Mouse (Mus musculus) skeletal muscle tissue, adult 2 months (tissue): ENCODE measurements around the gene Cfap73.

Source experiments
- DNase-seq: peaks from one replicate; pipeline ENCODE4 v3.0.0-alpha.2; 2012; ENCODE audit warnings: low read depth, low spot score

The Cfap73 gene

DNA sequence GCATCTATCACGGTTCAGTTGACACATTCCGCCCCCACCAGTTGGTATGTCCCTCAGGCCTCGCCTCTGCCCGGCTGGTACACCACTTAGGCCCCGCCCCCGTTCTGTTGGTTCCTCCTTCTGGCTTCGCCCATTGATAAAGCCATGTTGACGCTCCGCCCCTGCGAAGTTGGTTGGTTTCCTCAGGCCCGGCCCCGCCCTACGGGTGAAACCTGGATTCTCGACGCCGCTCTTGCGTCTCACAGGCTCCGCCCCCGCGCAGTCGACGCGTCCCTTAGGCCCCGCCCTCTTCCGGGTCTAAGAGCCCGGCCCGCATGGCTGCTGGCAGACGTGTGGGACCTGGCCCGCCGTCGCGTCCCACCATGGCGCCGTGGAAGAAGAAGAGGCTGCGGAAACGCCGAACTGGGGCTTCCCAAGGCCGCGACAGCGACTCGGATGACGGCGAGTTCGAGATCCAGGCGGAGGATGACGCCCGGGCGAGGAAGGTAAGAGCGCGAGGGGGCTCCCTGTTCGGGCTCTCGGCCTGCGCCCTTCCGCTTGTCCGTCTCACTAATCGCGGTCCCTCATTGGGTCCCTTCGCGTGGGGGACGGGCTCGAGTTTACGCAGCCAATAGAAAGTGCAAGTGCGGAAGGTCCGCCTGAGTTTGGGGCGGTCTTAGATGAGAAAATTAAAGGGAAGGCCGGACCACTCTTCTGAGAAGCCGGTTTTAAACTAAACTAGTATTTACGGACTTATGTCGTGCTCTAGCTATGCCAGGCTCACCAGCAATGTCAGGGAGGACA is 21.0 kb downstream of the Cfap73 start:
- peak; percentile 99 for DNase-seq

DNA sequence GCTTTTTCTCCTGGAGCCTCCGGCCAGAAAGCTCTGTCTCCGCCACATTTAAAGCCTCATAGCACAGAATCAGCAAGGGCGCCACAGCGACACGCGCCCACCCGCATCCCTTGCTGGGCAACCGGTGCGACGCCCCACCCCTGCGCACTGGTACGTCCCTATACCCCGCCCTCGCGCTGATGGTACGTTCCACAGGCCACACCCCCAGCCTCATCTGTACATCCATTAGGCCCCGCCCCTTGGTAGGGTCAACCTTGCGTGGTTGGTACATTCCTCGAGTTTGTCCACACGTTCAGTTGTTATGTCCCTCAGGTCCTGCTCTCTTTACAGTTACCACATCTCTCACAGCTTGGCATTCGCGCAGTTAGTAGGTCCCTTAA is 21.6 kb downstream of the Cfap73 start, which contains the start of the genes Rita1 and Ddx54:
Rita1 (minus strand) TSS at position 148 of the 380 bp plus-strand sequence.
Ddx54 (plus strand) TSS at position 298 of the 380 bp plus-strand sequence.
- no peak for DNase-seq

DNA sequence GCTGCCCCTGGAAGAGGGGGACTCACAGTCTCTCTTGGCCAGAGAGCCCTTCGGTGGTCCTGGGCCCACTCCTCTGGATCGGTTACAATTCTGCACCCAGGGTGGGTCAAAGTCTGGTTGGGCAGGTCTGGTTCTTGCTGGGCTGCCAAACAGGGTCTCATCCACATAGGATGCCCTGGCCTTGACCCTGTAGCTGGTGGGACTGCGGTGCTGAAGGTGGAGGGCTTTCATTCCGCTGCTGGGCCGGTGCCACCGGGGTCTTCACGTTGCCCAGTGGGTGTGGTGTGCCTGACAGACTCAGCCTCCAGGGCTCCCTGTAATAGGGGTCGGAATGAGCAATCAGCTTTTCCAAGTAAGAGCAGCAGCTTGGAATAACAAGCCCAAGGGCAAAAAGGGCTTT is 22.6 kb downstream of the Cfap73 start:
- no peak for DNase-seq

DNA sequence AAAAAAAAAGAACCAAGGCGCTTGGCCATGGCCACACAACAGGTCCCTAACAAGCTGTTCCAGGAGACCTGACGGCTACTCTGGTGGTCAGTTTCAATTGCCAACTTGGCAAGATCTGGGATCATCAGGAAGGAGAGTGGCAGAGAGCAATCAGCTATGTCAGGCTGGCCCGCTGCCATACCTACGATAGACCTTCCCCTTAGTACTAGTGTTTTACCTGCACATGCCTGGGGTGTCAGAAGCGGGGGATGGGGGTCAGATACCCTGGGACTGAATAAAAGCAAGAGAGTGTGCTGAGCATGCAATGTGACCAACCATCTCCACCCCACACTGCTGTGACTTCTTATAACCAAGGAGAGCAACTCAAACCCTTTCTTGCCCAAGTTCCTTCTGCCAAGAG is 23.1 kb downstream of the Cfap73 start:
- DNase-seq, result no peak

DNA sequence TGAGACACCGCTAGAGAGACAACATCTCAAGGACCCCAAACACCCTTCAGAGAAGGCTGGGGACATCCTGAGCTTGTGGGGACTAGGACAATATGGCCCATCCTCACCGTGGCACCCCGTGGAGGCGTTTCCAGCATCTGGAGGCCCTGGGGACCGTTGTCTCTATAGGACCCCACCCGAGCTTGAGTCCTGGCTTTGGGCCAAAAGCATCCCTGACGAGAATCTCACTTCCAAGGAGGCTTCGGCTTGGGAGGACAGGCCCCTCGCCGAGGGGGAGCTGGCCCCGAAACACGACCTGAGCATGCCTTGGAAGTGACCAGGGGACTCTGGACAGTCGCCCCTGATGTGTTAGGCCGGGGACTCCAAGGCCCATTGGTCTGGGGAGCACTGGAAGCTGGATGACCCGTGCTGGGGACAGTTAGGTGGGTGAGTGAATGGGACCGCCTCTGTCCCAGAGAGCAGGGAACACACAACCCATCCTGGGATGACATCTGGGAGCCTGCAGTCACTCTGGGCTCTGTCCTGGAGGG is 24.7 kb downstream of the Cfap73 start:
- no peak for DNase-seq

DNA sequence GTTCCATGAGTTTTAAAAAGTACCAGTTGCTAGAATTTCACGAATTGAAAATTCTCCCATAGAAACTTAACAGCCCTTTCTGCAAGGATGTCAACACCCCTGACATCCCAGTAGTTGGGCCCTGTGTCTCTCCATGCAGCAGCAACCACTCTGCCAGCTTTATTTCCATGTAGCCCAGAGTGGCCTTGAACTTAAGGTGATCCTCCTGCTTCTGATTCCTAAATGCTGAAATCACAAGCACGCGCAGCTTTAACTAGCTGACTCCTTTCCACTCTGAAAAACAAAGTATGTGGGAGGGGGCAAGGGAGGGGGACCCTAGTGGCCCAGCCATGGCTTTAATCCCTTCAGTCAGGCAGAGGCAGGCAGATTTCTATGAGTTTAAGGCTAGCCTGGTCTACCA is 26.7 kb downstream of the Cfap73 start:
- DNase-seq, result no peak

DNA sequence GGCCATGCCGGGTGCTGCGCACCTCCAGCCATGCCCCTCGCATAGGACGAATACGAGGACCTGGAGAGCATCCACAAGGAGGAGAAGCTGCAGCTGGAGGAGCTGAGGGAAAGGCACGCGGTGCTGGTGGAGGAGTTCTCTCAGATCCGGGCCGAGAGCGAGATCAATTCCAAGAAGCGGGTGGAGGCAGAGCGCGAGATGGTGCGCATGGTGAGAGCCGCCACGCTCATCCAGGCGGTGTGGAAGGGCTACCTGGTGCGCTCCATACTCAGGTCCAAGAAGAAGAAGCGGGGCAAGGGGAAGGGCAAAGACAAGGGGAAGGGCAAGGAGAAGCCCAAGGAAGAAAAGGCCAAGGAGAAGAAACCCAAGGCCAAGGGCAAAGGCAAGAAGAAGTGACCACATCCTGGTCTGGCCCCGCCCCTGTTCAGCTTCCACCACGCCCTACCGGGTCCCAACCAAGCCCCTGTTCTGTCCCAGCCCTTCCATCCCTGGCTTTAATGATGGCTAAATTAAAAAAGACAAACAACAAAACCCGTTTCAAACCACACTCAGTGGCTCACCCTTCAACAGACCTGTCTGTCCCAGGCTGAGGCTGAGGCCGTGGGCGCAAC is 27.3 kb downstream of the Cfap73 start:
- no peak for DNase-seq

DNA sequence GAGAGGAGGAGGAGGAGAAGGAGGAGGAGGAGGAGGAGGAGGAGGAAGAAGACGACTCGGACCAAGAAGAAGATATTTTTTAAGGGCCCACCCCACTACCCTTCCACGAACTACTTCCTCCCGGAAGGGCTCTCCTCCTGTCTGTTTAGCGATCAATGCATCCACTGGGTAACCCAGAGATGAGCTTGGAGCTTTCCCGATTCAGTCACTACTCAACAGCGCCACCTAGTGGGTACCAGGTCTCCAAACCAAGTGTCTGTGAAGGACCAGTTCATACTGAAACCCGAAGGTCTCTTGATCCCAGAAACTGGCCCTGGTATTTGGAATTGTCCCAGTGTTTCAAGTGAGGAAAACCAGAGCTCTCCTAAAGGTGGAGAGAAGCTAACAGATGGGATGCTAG is 28.3 kb downstream of the Cfap73 start:
- peak; percentile 91 for DNase-seq

DNA sequence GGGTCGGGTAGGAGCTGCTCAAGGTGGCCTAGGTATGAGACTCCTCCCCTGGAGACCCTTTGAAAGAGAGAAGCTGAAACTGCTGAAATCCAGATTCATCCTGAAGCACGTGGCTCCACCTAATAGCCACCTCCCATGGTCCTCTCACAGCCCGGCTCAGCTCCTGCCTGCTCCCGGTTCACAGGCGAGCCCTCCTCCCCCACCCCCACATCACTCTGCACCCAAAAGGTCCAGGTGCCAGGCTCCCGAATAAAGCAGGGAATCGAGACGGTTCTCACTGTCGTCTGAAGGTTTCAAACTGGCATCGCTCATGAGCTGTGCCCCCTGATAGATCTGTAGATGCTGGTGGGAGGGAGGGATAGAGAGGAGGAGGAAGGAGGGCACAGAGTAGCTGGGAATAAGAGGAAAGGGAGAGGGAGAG is 28.8 kb downstream of the Cfap73 start:
- DNase-seq, result no peak

DNA sequence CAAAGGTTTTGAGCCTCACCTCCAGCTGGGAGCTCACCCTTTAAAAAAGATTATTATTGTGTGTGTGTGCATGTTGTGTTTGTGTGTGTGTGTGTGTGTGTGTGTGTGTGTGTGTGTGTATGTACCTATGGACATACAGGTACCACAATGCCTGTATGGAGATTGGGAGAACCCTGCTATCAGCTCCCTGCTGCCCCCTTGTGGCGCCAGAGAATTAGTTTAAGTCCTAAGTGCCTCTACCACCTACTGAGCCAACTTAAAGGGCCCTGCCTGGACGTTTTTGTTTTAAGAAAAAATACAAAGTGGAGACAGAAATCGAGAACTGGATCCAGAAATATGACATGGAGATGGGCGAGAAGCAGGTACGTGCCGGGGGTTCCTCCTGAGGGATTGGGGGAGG is 29.2 kb downstream of the Cfap73 start:
- peak; percentile 72 for DNase-seq

DNA sequence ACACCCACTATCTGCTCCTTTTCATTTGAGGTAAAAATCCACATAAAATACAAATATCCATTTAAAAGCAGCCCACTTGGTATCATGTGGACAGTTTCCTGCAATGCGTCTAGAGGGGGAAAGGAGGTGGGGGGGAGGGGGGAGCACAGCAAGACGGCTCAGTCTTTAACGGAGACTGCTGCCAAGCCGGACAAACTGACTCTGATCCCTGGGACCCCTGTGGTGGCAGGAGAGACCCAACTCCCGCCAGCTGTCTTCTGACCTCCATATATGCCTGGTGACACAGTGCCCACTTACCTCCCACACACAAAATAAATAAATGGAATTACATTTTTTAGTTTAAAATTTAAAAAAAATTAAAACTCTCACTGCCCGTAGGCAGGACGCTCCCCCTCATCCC is 30.5 kb downstream of the Cfap73 start:
- DNase-seq, result no peak

DNA sequence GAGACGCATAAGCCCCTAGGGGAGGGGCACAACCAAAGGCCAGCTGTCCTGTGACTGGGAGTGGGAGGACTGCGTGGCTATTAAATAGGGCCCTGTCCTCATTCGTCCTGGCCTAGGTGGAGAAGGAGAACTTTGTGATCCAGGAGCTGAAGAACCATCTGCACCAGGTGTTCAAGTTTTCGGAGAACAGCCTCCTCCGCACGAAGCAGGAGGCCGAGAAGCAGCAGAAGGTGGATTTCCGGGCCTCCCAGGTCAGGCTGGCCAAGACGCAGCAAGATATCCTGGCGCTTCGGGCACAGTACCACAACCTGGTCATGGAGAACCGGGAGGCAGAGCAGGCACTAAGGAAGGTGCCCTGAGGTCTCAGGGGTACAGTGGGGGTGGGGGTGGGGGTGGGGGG is 31.8 kb downstream of the Cfap73 start:
- DNase-seq, result no peak

DNA sequence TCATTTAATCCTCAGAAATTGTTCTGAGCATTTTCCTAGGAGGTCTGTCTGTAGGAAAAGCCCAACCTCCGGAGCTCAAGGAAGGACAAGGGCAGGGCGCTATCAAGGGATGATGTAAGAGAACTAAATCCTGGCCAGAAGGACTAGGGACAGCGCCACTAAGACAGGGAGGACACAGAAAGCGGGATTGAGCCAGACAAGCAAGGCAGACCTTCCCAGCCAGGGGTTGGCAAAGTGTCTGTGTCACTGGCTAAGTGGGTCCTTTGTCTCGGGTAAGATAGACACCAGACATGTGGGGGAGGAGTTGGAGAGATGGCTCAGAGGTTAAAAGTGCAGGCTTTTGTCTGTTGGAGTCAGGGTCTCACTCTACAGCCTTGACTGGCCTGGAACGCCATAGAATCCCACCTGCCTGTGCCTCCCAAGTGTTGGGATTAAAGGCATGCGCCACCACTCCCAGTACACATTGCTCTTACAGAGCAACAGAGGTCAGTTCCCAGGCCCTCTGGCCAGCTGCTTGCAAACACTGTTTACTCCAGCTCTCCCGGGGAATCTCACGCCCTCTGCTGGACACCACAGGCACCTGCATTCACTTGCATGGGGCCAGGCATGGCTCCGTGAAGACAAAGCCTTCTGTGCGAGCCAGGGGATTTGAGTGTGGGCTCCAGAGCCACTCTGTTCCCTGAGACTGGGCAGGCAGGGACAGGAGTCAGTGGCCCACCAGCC is 32.9 kb downstream of the Cfap73 start:
- DNase-seq, result no peak

DNA sequence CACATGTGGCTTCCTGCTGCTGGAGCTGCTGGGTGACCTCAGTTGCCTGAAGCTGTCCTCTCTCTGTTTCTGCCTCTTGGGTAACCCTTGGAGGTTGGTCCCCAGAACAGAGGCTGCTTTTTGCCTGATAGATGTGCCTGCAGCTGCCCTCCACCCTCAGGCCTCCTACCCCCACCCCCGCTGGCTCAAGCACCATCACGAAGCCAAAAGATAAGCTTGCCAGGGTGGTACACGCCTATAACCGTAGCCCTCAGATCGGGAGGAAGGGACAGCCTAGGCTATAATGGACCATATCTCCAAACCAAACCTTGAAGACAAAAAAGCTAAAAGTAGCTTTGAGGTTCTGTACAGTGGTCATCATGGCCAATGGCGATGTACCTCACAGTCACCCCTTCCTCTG is 34.4 kb downstream of the Cfap73 start:
- DNase-seq, result no peak

DNA sequence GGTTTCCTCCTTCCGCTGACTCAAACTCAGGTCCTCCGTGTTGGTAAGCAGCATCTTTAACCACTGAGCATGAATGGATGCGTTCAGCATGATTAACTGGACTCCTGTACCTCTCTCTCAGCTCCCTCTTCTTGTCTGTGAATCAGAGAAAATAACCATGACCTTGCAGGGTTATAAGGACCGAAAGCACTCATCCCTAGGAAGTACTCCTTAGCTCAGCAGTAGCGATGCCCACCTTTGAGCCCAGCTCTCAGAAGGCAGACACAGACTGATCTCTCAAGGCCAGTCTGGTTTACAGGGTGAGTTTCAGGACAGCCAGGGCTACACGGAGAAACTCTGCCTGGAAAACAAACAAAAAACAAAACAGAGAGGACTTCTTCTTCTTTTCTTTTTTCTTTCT is 39.5 kb downstream of the Cfap73 start:
- no peak for DNase-seq

DNA sequence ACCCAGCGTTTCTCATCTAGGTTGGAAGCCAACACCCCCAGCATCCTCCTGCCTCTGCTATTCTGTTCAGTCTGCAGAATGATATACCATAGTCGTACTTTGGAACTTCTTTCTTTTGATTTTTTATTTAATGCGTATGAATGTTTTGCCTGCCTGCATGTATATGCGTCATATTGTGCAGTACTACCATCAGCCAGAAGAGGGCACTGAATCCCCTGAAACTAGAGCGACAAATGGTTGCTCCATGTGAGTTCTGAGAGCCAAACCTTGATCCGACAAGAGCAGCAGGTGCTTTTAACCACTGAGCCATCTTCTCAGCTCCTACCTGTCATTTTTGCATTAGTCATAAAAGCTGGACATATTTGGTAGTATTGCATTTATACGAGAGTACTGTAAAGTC is 41.9 kb downstream of the Cfap73 start:
- DNase-seq, result no peak

DNA sequence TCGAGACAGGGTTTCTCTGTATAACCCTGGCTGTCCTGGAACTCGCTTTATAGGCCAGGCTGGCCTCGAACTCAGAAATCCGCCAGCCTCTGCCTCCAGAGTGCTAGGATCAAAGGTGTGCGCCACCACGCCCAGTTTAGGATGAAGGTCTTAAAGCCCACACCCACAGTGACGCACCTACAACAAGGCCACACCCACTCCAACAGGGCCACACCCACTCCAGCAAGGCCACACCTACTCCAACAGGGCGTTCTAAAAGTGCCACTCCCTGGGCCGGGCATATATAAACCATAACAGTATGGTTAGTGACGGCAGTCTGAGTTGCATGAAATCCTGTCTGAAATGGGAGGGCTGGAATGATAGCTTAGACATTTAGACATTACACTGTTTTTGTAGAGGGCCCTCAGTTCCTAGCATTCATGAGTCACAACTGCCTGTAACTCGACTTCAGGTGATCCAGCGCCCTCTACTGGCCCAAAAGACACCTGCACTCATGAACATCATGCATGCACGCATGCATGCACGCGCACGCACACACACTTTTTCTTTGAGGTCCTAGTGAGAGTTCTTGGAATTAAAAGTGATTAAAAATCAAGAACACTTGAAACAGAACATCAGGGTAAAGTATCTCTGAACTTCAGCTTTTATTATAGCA is 43.6 kb downstream of the Cfap73 start:
- DNase-seq, result no peak

DNA sequence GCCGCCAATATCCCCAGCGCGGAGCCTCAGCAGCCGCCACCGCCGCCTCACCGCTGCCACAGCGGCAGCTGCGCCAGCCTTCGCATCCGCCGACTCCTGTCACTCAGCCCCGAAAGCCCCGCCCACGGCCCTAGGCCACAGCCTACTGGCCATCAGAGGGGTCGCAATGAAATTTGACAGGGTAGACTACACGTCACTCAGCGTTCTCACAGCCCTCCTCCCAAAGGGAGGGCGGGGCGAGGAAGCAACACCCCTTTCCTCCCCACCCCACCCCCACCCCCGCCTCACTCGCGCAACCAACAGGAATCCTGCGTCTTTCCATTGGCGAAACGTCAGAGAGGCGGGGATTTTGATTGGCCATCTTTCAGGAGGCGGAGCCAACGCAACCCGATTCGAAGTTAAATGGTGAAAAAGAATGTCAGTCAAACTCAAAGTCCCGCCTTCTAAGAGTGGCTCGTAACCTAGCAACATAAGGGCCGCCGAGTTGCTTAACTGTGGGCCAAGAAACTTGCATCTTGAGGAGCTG is 45.4 kb downstream of the Cfap73 start, which contains the start of the genes Tpcn1 and Iqcd:
Tpcn1 (minus strand) TSS at position 105 of the 526 bp plus-strand sequence.
Iqcd (plus strand) TSS at position 448 of the 526 bp plus-strand sequence.
- peak; percentile 99 for DNase-seq

DNA sequence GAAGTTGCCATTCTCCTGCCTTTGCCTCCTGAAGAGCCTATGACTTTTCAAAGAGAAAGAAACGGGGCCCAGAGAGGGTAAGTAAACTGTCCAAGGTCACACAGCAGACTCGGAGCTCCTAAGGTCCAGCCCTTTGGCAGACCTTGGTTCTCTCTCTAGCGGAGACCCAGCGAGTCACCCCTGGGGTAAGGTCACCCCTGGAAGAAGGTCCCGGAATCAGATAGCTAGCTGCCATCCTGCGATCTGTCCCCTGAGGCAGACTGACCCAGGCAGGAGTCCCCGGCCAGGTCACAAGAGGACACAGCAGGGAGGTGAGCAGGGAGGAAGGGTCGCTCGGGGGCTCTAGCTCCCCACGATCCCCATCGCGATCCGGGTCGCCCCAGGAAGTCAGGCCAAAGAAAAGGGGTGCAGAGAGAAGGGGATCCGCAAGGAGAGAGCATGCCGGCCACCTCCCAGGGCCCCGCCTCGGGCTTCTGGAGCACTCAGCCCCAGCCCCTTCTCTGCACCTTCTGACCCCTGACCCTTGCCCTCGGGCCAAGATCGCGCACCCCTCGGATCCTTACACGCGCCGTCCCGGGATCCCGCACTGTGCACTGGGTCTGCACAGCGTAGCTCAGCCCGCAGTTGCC is 46.0 kb downstream of the Cfap73 start:
- no peak for DNase-seq

DNA sequence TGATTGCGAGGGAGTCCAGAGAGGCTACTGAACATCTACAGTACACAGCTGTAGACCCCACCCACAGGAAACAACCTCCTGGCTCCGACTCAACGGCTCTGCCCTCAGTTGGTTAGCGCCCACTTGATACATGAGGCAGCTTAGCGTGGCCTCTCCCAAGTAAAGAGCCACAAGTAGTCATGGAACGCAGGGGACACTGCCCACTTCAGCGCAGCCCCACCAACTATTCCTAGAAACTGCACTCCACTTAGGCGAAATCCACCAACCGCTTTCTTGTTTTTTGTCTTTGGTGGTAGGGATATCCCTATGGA is 46.5 kb downstream of the Cfap73 start:
- no peak for DNase-seq
